Mouse (Mus musculus) lung, postnatal 4 days (tissue): ENCODE results near the gene Lhb.
"Not testable (repeated sequence)": the region's sequence is repeated elsewhere in the genome, so short reads cannot be mapped to it uniquely, and the experiment has no call there.

ENCODE experiments used
- DNase-seq, 2 experiments: peaks; one replicate each; pipeline ENCODE4 v3.0.0; 2021

The Lhb gene

GRCm38 (mm10) chr7:45420615-45420919 is at the start of gene Lhb:
TSS of gene Lhb (plus strand) at chr7:45420820.
- DNase-seq = no peak

DNA sequence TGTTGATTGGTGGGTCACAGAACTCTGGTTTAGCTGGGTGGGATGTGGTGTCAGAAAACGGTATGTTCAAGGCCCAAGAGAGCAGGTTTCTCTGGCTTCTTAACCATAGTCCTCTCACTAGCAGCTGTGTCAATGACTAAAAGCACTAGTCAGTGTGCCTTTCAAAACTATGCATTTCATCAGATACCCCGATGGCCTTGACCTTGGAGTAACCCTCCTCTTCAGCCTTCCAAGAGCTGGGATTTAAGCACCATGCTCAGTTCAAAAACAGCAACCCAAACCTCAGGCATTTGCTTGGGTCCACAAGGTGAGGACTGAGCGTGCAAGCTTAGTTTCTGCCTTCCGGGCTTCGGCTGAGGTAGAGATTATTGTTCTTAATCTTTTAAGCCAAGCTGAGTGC is 48.2 kb upstream of the Lhb start:
- DNase-seq = no peak

- DNase-seq = no peak
Measured at GRCm38 (mm10) chr7:45374620-45375019, 46.0 kb upstream of the Lhb start.

DNA sequence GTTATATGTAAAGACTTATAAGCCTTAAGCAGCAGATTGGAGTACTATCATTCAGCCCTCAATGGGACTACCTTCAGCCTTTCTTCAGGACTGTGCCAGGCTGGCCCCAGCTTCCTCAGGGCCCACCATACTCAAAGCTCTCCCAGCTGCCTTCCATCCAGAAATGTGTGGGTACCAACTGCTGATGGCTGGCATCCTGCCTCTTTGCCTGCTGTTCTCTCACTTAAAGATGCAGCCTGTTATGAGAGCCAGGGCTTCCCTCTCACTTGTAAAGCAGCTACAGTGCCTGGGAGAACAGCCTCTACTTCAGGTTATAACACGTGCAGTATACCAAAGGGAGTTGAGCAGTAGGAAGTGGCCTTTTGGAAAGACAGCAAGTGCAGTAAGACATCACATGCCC is 44.6 kb upstream of the Lhb start:
- no peak for DNase-seq

DNA sequence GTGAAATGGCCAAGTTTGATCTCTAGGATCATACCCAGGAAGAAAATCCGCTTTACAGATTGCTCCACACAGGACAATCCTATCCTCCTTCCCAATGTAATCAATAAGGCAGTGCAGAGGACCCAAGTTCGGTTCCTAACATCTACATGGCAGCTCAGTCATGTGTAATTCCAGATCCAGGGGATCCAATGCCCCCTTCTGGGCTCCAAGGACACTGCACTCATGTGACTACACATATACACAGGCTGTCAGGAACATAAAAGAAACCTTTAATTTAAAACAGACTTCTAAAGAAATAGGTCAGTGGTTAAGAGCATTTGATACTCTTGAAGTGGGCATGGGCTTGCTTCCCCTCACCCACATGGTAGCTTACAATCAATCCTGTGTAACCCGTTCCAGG is 34.5 kb upstream of the Lhb start:
- DNase-seq = peak in 1 of 2 experiments; percentile 1

- DNase-seq = no peak
Measured at GRCm38 (mm10) chr7:45395129-45395541, 25.5 kb upstream of the Lhb start.

DNA sequence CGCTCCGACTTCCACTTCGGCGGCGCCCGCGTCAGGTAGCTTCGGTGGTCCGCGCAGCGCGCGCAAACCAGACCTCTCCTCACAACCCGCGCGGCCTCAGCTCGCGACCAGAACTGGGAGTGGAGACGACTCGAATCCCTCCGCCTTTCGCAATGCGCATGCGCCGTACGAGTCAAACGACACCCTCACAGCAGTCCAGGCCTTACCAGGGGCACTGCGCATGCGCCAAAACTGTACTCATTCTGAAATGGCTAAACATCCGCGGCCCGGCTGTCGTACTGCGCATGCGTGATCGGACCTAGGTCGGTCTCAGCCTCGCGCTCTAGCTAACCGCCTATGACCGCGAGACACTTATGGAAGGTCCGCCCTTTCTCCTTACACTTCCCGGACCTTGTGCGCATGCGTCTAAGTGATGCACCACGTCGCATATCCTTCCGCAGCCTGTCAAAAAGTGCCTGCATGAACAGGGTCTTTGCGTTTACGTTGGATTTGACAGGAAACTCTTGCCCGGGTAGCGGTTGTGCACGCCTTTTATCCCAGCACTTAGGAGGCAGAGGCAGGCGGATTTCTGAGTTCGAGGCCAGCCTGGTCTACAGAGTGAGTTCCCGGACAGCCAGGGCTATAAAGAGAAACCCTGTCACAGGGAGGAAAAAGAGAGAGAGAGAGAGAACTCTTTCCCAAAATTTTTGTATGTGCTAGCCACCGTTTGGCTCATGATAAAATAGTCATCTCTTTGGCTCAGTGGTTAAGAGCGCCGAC is 24.9 kb upstream of the Lhb start, which contains the start of gene Snrnp70:
Snrnp70 (minus strand) TSS at position 165 of the 759 bp plus-strand sequence.
- DNase-seq = peak; percentile 99 to 100

- not testable (repeated sequence) for DNase-seq
Measured at GRCm38 (mm10) chr7:45396337-45396775, 24.3 kb upstream of the Lhb start.

- peak in 1 of 2 experiments; percentile 1 for DNase-seq
Measured at GRCm38 (mm10) chr7:45396787-45397186, 23.8 kb upstream of the Lhb start.

- peak in 1 of 2 experiments; percentile 11 for DNase-seq
Measured at GRCm38 (mm10) chr7:45401521-45402085, 19.0 kb upstream of the Lhb start.

DNA sequence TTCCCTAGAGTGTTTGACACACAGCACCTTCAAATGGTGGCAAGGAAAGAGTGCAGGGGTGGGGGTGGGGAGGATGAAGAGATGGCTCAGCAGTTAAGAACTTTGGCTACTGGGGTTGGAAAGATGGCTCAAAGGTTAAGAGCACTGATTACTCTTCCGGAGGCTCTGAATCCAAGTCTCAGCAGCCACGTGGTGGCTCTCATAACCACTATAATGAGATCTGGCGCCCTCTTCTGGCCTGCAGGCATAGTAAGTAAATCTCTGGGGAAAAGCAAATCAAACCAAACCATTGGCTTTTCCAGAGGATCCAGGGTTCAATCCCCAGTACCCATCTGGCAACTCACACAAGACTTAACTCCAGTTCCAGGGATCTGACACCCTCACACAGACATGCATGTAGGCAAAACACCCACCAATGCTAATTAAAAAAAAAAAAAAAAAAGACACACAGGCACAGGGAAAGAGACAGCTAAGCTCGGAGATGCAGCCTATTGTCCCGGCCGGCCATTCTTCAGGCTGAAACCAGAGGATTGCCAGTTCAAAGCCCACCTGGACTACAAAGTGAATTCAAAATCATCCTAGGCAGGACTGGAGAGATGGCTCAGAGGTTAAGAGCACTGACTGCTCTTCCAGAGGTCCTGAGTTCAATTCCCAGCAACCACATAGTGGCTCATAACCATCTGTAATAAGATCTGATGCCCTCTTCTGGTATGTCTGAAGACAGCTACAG is 16.9 kb upstream of the Lhb start:
- DNase-seq = peak; percentile 48 to 77

DNA sequence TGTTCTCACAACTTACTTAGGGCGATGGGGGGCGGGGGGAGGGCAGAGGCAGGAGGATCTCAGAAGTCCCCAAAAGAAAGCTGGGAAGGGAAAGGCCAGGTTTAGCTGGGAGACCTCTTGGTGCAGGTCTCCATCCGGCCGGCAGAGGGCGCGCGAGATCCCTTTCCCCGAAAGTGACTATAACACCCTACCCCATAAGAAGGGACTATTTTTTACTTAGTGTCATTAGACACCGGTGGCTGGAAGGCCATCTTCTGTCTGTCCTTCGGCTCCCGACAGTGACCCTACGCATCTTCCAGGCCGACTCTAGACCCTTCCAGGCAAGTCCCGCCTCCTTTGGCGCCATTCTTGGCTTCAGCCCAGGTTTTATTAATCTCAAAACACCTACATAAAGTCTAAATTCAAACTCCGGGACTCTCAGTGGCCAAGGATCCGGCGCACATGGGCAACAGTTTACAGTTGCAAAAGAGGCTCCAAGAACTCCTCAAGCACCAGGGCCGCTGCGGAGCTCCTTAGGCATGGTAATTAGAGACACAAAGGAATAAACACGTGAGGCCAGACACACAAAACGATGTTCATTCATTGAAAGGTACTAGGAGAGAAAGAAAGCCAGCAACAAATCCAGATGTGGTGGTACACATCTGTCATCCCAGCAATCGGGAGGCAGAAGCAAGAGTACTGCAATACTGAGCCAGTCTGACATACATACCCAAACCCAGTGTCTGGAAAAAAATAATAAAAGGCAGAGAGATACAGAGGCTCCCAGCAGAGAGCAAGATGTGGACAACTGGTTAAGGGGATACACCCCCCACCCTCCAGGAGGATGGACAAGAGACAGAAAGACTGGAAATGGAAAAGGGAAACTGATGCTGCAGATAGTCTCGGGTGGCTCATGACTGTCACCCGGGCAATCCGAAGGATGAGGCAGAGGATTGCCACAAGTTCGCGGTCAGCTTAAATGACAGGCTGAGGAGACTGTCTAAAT is 15.2 kb upstream of the Lhb start, which contains the start of gene Kcna7:
Kcna7 (plus strand) TSS at position 563 of the 985 bp plus-strand sequence.
- DNase-seq = peak; percentile 71 to 83

DNA sequence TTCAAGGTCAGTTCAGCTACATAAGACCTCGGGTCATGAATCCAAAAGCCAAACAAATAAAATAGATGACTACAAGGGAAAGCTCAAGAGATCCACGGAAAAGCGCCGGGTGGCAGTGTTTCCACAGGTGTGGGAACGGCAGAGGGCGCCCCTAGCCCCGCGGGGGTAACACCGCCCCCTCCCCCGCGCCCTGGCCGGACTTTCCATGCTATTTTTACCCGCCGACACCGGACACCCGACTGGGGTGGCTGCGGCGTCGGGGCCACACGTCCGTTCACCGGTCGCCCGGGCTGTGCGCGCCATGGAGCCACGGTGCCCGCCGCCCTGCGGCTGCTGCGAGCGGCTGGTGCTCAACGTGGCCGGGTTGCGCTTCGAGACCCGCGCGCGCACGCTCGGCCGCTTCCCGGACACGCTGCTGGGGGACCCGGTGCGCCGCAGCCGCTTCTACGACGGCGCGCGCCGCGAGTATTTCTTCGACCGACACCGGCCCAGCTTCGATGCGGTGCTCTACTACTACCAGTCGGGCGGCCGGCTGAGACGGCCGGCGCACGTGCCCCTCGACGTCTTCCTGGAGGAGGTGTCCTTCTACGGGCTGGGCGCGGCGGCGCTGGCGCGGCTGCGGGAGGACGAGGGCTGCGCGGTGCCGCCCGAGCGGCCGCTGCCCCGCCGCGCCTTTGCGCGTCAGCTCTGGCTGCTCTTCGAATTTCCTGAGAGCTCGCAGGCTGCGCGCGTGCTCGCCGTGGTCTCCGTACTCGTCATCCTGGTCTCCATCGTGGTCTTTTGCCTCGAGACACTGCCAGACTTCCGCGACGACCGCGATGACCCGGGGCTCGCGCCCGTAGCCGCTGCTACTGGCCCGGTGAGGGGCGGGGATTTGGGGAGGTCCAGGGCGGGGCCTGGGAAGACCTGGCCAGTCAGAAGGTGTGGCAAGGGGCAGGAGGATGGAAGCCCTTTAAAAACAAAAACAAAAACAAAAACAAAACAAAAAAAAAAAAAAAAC is 14.2 kb upstream of the Lhb start:
- DNase-seq = peak; percentile 30 to 42

DNA sequence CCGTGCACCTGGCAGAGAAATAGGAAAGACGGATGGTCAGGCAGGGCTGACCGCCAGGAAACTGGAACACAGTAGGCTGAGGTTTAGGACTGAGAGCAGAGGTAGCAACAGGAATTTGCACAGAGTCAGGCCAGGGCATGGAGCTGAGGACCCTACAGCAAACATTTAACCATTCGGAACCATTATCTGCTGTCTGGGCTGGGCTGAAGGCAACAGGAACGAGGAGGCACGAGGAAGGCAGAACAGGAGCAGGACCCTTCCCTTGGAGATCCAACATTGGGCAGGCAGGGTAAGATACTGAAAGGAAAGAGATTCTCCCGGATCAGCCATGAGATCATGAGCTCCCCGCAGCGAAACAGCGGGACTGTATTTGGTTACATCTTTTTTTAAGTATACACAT is 12.8 kb upstream of the Lhb start:
- peak in 1 of 2 experiments; percentile 14 for DNase-seq

DNA sequence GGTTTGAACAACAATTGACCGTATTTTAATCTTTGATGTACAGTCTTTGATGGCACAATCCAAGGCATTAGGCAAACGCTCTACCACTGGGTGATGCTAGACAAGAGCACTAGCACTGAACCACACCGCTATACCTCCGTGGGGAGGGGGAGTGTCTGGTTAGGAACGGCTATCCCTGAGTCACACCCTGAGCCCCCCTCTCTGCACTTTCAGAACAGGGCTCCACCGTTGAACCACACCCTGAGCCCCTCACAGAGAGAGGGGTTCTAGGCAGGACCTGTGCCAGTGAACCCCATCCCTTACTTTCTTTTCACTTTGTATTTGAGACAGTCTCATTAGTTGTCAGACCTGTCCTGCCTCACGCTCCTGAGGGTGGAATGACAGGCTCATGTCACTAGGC is 12.3 kb upstream of the Lhb start:
- peak in 1 of 2 experiments; percentile 3 for DNase-seq

GRCm38 (mm10) chr7:45408949-45409348 is 11.7 kb upstream of the Lhb start:
- peak in 1 of 2 experiments; percentile 16 for DNase-seq

DNA sequence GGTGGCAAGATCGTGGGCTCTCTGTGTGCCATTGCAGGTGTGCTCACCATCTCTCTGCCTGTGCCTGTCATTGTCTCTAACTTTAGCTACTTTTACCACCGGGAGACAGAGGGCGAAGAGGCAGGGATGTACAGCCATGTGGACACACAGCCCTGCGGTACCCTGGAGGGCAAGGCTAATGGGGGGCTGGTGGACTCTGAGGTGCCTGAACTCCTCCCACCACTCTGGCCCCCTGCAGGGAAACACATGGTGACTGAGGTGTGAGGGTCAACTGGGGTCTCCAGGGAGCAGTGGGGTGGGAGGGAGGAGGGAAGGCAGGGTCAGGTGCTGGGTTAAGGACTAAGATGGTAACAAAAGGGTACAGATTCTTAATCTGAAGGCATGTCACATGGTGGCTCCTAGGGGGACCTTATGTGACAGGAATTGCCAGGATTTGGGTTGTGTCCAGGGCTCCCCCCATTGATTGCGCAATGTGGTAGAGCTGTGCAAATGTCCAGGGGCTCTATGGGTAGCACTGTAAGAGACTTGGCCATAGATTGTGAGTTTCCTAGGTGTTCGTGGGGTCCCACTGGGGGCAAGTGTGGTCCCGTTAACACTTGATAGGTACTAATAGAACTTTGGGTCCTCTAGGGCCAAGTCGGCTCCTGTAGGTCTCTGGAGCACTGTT is 11.0 kb upstream of the Lhb start:
- peak in 1 of 2 experiments; percentile 9 for DNase-seq

GRCm38 (mm10) chr7:45412421-45412820 is 8.2 kb upstream of the Lhb start:
- DNase-seq = no peak

DNA sequence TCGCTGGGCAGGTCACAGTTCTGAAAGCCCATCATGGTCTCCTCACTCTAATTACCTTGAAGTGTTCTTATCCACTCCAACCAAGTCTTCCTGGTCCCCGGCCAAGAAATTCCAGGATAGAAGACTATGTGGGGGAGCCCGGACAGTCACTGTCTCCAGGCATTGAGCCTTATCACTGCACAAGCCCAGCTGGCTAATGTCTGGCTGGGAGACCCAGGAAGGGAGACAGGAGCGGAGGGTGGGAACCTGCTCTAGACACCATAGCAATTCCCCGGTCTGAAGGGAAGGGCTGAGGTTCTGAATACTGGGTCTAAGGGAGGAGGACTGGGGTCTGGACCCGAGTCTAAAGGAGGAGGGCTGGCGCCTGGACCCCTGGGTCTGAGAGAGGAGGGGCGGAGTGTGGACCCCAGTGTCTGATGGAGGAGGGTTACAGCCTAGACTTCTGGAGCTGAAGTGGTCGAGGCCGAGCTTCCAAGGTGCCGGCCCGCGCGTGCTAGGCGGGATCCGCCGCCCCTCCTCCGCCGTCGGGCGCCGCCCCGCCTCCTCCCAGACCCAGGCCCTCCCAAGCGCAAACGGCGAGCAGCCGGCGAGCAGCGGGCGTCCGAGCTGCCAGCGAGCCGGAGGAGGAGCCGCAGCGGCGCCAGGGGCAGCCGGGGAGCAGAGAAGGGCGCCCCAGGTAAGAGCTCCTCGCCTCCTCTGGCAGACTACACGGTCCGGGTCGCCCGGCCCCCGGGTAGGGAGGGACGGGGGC is 7.3 kb upstream of the Lhb start, which contains the start of gene Ntf5:
Ntf5 (plus strand) TSS at position 583 of the 751 bp plus-strand sequence.
- peak; percentile 54 to 68 for DNase-seq
